Comparison of ENCODE assay signal across 12 mouse cellular contexts in the genomic region with DNA sequence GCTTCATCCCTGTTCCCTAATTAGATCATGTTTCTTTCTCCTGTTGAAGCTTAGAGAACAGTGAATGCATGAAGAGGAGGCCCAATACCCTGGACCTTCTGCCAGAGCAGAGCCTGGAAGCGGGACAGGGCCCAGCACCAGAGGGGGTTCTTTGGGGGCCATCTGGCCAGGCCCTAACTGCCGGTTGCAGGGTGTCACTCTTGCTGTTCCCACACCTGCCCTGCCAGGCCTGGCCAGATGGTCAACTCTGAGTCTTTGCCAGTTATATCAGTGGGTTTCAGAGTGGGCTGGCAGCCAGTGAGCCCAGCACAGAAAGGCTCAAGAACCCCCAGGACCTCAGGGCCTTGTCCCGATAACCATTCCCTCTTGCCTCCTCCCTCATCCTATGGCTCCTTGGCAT. TPM values are rescaled to one million over a fixed set of nuclear protein-coding genes. Genes with fewer than 3 reads are reported as not detected.
A peak's percentile ranks its signal among the peaks of the same experiment; 100 is the strongest.
DNase-seq lines count a peak whose midpoint lies in the region; ATAC-seq and TF ChIP-seq lines count a peak whose summit lies in the region.
"Had no signal": no experiment of that assay in that cellular context is flagged by ENCODE, and none has a peak within 500 bp of the region (broad histone marks: within the 10 kb centered on the region; RNA-seq: fewer than 3 reads in every experiment).

No protein-coding gene starts in this region.

- no peaks in the 10 kb centered on the region for H3K9me3 ChIP-seq in heart, embryonic 12.5 days (replicated peaks)
- H3K9me3 ChIP-seq in hindbrain, embryonic 12.5 days (replicated peaks): no peaks in the 10 kb centered on the region
- H3K9me3 ChIP-seq in midbrain, postnatal 0 days (ENCODE audit: low read length): no peaks in the 10 kb centered on the region

- ATAC-seq in heart, embryonic 12.5 days (ENCODE audit: insufficient number of reproducible peaks, low FRiP score): no peak
- no peak for ATAC-seq in hindbrain, embryonic 12.5 days (ENCODE audit: low FRiP score)
- no peak for ATAC-seq in midbrain, postnatal 0 days (ENCODE audit: low FRiP score)
- ATAC-seq: Patski had no signal

- no peak overlapping the region for H3K27ac ChIP-seq in heart, embryonic 12.5 days (ENCODE audit: poor library complexity, severe bottlenecking)
- H3K27ac ChIP-seq in hindbrain, embryonic 12.5 days: peak overlapping the region; percentile 58
- no peak overlapping the region for H3K27ac ChIP-seq in midbrain, postnatal 0 days (ENCODE audit: low read depth, low read length)

- no peak overlapping the region for H3K4me3 ChIP-seq in heart, embryonic 12.5 days
- peak overlapping the region; percentile 96 for H3K4me3 ChIP-seq in hindbrain, embryonic 12.5 days
- peak overlapping the region; percentile 2; the same call in 1 of the 2 replicates for H3K4me3 ChIP-seq in midbrain, postnatal 0 days (ENCODE audit: low read depth, low read length)

- peaks cover 7% of the 10 kb centered on the region; the same call in 1 of the 2 replicates for H3K36me3 ChIP-seq in heart, embryonic 12.5 days
- H3K36me3 ChIP-seq in hindbrain, embryonic 12.5 days: 0 out of 2 replicates have a peak, but pooled peaks cover 22% of the 10 kb centered on the region
- H3K36me3 ChIP-seq in midbrain, postnatal 0 days (ENCODE audit: insufficient read depth, low read length): no peaks in the 10 kb centered on the region

- H3K9ac ChIP-seq in heart, embryonic 12.5 days: no peak overlapping the region
- H3K9ac ChIP-seq in hindbrain, embryonic 12.5 days: 0 out of 2 replicates have a peak overlapping the region, but pooled peaks have one; percentile 8
- peak overlapping the region; percentile 42 for H3K9ac ChIP-seq in midbrain, postnatal 0 days (replicated peaks; ENCODE audit: low read length, poor library complexity, severe bottlenecking)

- H3K4me2 ChIP-seq in heart, embryonic 12.5 days: peak overlapping the region; percentile 90; the same call in 1 of the 2 replicates
- H3K4me2 ChIP-seq in hindbrain, embryonic 12.5 days (replicated peaks): peak overlapping the region; percentile 84
- peak overlapping the region; percentile 81 for H3K4me2 ChIP-seq in midbrain, postnatal 0 days (ENCODE audit: low read depth, low read length, poor library complexity, severe bottlenecking)

- H3K4me1 ChIP-seq in heart, embryonic 12.5 days (replicated peaks): peaks cover 47% of the 10 kb centered on the region
- H3K4me1 ChIP-seq in hindbrain, embryonic 12.5 days: peaks cover 42% of the 10 kb centered on the region
- H3K4me1 ChIP-seq in midbrain, postnatal 0 days (ENCODE audit: insufficient read depth, low read length): peaks cover 18% of the 10 kb centered on the region; the same call in 1 of the 2 replicates

- intact Hi-C loops in heart, postnatal 14 days (cut with DNase I): no loop called here

- WGBS in heart, embryonic 12.5 days: 84% methylated on average over 3 of the region's 3 CpGs
- 61% methylated on average over 3 of the region's 3 CpGs for WGBS in hindbrain, embryonic 12.5 days
- WGBS in midbrain, postnatal 0 days: 57% methylated on average over 3 of the region's 3 CpGs

- no peak for DNase-seq in heart, postnatal 14 days
- peak; percentile 93 to 98 for DNase-seq in cerebellum, postnatal 14 days
- DNase-seq in midbrain, postnatal 0 days (ENCODE audit: low spot score): peak; percentile 70
- DNase-seq in gastrocnemius, postnatal 10 days: no peak
- DNase-seq in urinary bladder, postnatal 36 days (ENCODE audit: low spot score in 2 of 2): no peak
- DNase-seq in heart, adult 8-10 months (ENCODE audit: low spot score): no peak
- DNase-seq: kidney, adult 11 months; lung, postnatal 36 days had no signal

- H3K27me3 ChIP-seq in heart, embryonic 12.5 days (replicated peaks): peaks cover 10% of the 10 kb centered on the region; the same call in 1 of the 2 replicates
- H3K27me3 ChIP-seq in hindbrain, embryonic 12.5 days: peaks cover 7% of the 10 kb centered on the region; the same call in 1 of the 2 replicates
- H3K27me3 ChIP-seq in midbrain, postnatal 0 days (ENCODE audit: insufficient read depth, low read length): no peaks in the 10 kb centered on the region
- H3K27me3 ChIP-seq: Patski had no signal

- TF ChIP-seq CTCF in midbrain, postnatal 0 days (IDR thresholded peaks at IDR 0.05): no peak

RNA-seq across cellular contexts. Expression of a gene that starts 2.9 kb away (rescaled TPM):
- 2.6 and 2.9 TPM in 2 replicates for polyA plus RNA-seq in heart, embryonic 12.5 days (2016; fragmentation: Nextera tagmentation; extraction: Ambion mirVana)
- total RNA-seq in heart, postnatal 14 days (2021): 1 to 10 TPM; 4.9 to 6.2 TPM
- 9.1 and 10.7 TPM in 2 replicates for polyA plus RNA-seq in hindbrain, embryonic 12.5 days (2016; fragmentation: Nextera tagmentation; extraction: Ambion mirVana)
- total RNA-seq in midbrain, postnatal 0 days (2014; rRNA removed): 95.6 and 138 TPM in 2 replicates
- 9.2 and 11.6 TPM in 2 replicates for polyA plus RNA-seq in midbrain, postnatal 0 days (2015; fragmentation: Nextera tagmentation; extraction: Ambion mirVana)
- total RNA-seq in gastrocnemius, postnatal 10 days (2021): 1 to 10 TPM; 7.5 to 9.4 TPM
- total RNA-seq in heart, adult 8-10 months (2022): 1 to 10 TPM; 4.4 to 7.3 (median 5.7) TPM

RNA-seq across cellular contexts. Expression of a gene that starts 50.6 kb away (rescaled TPM):
- 0.04 and 0.05 TPM in 2 replicates for polyA plus RNA-seq in heart, embryonic 12.5 days (2016; fragmentation: Nextera tagmentation; extraction: Ambion mirVana)
- under 1 TPM; 0.24 to 0.37 TPM for total RNA-seq in heart, postnatal 14 days (2021)
- polyA plus RNA-seq in hindbrain, embryonic 12.5 days (2016; fragmentation: Nextera tagmentation; extraction: Ambion mirVana): 0.08 and 0.10 TPM in 2 replicates
- total RNA-seq in midbrain, postnatal 0 days (2014; rRNA removed): 0.24 and 0.33 TPM in 2 replicates
- polyA plus RNA-seq in midbrain, postnatal 0 days (2015; fragmentation: Nextera tagmentation; extraction: Ambion mirVana): 0.11 and 0.16 TPM in 2 replicates
- total RNA-seq in gastrocnemius, postnatal 10 days (2021): under 1 TPM; 0.19 to 0.43 TPM
- total RNA-seq in heart, adult 8-10 months (2022): under 1 TPM in 3 of 4 experiments, not detected in 1; 0.20 to 0.28 (median 0.27) TPM
- total RNA-seq: granulocyte monocyte progenitor cell, adult 5-6 weeks had no signal

RNA-seq across cellular contexts. Expression of a gene that starts 52.5 kb away (rescaled TPM):
- not detected in 2 replicates for polyA plus RNA-seq in heart, embryonic 12.5 days (2016; fragmentation: Nextera tagmentation; extraction: Ambion mirVana)
- total RNA-seq in heart, postnatal 14 days (2021): under 1 TPM; 0.19 to 0.56 TPM
- polyA plus RNA-seq in hindbrain, embryonic 12.5 days (2016; fragmentation: Nextera tagmentation; extraction: Ambion mirVana): 0.32 TPM in 1 of 2 replicates, not detected in the other
- not detected in 2 replicates for total RNA-seq in midbrain, postnatal 0 days (2014; rRNA removed)
- 0.41 and 0.44 TPM in 2 replicates for polyA plus RNA-seq in midbrain, postnatal 0 days (2015; fragmentation: Nextera tagmentation; extraction: Ambion mirVana)
- under 1 TPM; 0.31 to 0.79 TPM for total RNA-seq in gastrocnemius, postnatal 10 days (2021)
- under 1 TPM in 3 of 4 experiments, not detected in 1; 0.14 to 0.37 (median 0.34) TPM for total RNA-seq in heart, adult 8-10 months (2022)

Comparison
In these comparisons a context has a peak if more than half of its experiments do, and no peak if none do; other contexts are left out.
1. DNase-seq: peak in cerebellum, postnatal 14 days (2 of 2) and midbrain, postnatal 0 days (single experiment); none in heart, postnatal 14 days (0 of 2), gastrocnemius, postnatal 10 days (single experiment), urinary bladder, postnatal 36 days (0 of 2) and heart, adult 8-10 months (single experiment).
2. Peak in every context shown above with its lines, with median percentiles within 50 percentile points of each other: H3K4me2 ChIP-seq.